Mouse (Mus musculus) embryonic facial prominence, embryonic 11.5 days (tissue): ENCODE data around the gene Tbx2. TPM values are rescaled to one million over a fixed set of nuclear protein-coding genes. Genes with fewer than 3 reads are reported as not detected.

Source experiments
- ATAC-seq: fragments of 200-750 bp; cut with Nextera tagmentation; replicated peaks from 2 replicates; pipeline ENCODE4 v1.8.0; 2017; ENCODE audit warnings: low read depth; ENCODE audit not compliant: insufficient number of reproducible peaks, low FRiP score, low TSS enrichment
- DNase-seq: peaks from one replicate; pipeline ENCODE4 v3.0.0-alpha.2; 2015; ENCODE audit warnings: low spot score
- H3K27ac ChIP-seq: fragments of 300-500 bp; sonication (generic); replicated peaks from 2 replicates; pipeline ENCODE4 v1.5.1; 2014; ENCODE audit warnings: mild to moderate bottlenecking, low read depth, low read length, control low read depth
- H3K27me3 ChIP-seq: fragments of 300-500 bp; sonication (generic); 2 replicates; pipeline ENCODE4 v1.6.1; 2014; ENCODE audit warnings: mild to moderate bottlenecking, low read length, moderate library complexity, mixed read lengths; ENCODE audit not compliant: control insufficient read depth, insufficient read depth
- H3K36me3 ChIP-seq: fragments of 300-500 bp; sonication (generic); replicated peaks from 2 replicates; pipeline ENCODE4 v1.6.1; 2014; ENCODE audit warnings: low read depth, mild to moderate bottlenecking, low read length, moderate library complexity, mixed read lengths; ENCODE audit not compliant: control insufficient read depth, insufficient read depth
- H3K4me1 ChIP-seq: fragments of 300-500 bp; sonication (generic); 2 replicates; pipeline ENCODE4 v1.6.1; 2014; ENCODE audit warnings: low read length, mixed read lengths; ENCODE audit not compliant: control insufficient read depth, insufficient read depth
- H3K4me2 ChIP-seq: fragments of 300-500 bp; sonication (generic); 2 replicates; pipeline ENCODE4 v1.6.1; 2014; ENCODE audit warnings: low read depth, mild to moderate bottlenecking, control low read depth, low read length, moderate library complexity
- H3K4me3 ChIP-seq: fragments of 300-500 bp; sonication (generic); 2 replicates; pipeline ENCODE4 v1.5.1; 2014; ENCODE audit warnings: low read depth, low read length, control low read depth
- H3K9ac ChIP-seq: fragments of 300-500 bp; sonication (generic); replicated peaks from 2 replicates; pipeline ENCODE4 v1.6.1; 2014; ENCODE audit warnings: mild to moderate bottlenecking, control low read depth, low read length
- H3K9me3 ChIP-seq: fragments of 300-500 bp; sonication (generic); replicated peaks from 2 replicates; pipeline ENCODE4 v1.6.1; 2016; ENCODE audit warnings: mild to moderate bottlenecking, low read length, inconsistent platforms, mixed read lengths; ENCODE audit not compliant: control insufficient read depth
- WGBS: fragments of 180-500 bp; shearing (Covaris S2); extraction: QIAGEN DNeasy Blood & Tissue Kit; methylation state at CpG from one replicate; pipeline ENCODE4 v1.1.7; 2014; 5-methylcytosine and 5-hydroxymethylcytosine counted together
- polyA plus RNA-seq: library from polyadenylated mRNA; unstranded; fragments of >200 nt; fragmentation: Nextera tagmentation; extraction: Ambion mirVana; gene quantifications from 2 replicates; pipeline ENCODE4 v1.2.1, GENCODE M21; 2014

Tbx2 gene
- polyA plus RNA-seq, 1 experiment from 2014 or later, result 25.9 TPM

DNA sequence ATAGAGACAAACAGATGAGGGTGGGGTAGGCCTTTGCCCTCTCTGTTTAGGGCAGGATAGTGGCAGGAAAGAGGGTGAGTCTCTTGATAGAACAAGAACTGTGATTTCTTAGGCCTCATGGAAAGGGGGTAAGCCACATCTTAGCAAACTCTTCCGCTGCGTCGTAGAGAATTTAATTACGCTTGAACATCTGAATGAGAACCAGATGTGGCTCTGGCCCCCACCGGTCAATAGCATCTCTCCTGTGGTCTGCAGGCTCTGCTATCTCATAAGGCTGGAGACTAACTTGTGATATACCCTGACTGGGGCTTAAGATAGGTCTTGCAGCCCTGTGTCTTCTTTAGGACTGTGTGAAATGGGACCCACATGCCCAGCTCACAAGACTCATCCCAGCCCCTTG lies 15.9 kb upstream of the Tbx2 start:
- H3K27ac ChIP-seq, result 0 out of 2 replicates have a peak overlapping the region, but pooled peaks have one; percentile 22
- no peak overlapping the region for H3K4me3 ChIP-seq
- H3K4me1 ChIP-seq, result peaks cover 9% of the 10 kb centered on the region
- peak; percentile 8; the same call in 1 of the 2 replicates for ATAC-seq
- no peak overlapping the region for H3K9ac ChIP-seq
- H3K36me3 ChIP-seq, result no peaks in the 10 kb centered on the region
- H3K9me3 ChIP-seq, result no peaks in the 10 kb centered on the region
- H3K27me3 ChIP-seq, result no peaks in the 10 kb centered on the region
- H3K4me2 ChIP-seq, result no peak overlapping the region
- WGBS, result 27% methylated on average over 5 of the region's 5 CpGs
- peak; percentile 74 for DNase-seq

DNA sequence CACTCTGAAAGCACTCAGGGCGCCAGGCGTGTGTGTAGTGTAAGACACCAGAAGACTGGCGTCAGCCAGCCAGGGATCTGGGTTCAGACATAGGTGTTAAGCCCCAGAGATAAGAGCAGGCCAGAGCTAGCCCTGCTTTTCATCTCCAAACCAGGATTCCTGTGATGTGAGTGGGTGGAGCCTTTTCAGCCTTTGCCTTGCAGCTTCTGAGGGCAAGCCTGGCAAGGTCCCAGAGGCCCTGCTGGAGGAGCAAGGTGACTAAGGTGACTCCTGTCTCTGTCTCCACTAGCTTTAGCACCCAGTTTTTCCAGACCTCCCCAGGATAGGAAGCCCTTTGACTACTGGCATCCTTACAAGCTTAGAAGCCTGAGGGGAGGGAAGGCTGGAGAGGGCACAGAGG lies 13.9 kb upstream of the Tbx2 start:
- no peak overlapping the region for H3K4me3 ChIP-seq
- H3K9me3 ChIP-seq, result no peaks in the 10 kb centered on the region
- WGBS, result 73% methylated on average over 3 of the region's 3 CpGs
- H3K4me2 ChIP-seq, result no peak overlapping the region
- no peak overlapping the region for H3K27ac ChIP-seq
- no peaks in the 10 kb centered on the region for H3K27me3 ChIP-seq
- DNase-seq, result no peak
- no peak for ATAC-seq
- no peak overlapping the region for H3K9ac ChIP-seq
- no peaks in the 10 kb centered on the region for H3K36me3 ChIP-seq
- H3K4me1 ChIP-seq, result peaks cover 8% of the 10 kb centered on the region

DNA sequence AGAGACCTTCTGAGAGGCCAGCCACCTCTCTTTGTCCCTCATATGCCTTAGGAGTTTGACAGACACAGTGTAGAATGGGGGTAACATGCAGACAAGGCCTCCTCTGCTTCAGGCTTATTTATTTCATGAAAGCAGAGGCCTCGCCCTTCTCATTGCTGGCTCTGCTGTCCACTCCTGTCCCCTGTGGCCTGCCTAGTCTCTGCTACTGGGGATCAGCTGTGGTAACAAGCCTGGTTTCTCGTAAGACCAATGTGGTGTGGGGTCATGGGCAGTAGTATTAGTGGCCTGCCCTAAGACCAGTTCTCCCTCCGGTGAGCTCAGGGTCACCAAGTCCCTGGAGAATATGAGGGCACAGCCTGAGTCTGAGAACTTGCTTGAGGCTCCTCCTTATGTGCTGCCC lies 11.4 kb upstream of the Tbx2 start:
- Histone ChIP-seq H3K4me3 (no peak overlapping the region), H3K36me3 (no peaks in the 10 kb centered on the region), H3K4me2 (no peak overlapping the region), H3K9ac (no peak overlapping the region), H3K27ac (no peak overlapping the region), H3K27me3 (peaks cover 3% of the 10 kb centered on the region; the same call in 1 of the 2 replicates), H3K9me3 (no peaks in the 10 kb centered on the region), H3K4me1 (peaks cover 8% of the 10 kb centered on the region)
- 68% methylated on average over 3 of the region's 3 CpGs for WGBS
- no peak for DNase-seq
- no peak for ATAC-seq

DNA sequence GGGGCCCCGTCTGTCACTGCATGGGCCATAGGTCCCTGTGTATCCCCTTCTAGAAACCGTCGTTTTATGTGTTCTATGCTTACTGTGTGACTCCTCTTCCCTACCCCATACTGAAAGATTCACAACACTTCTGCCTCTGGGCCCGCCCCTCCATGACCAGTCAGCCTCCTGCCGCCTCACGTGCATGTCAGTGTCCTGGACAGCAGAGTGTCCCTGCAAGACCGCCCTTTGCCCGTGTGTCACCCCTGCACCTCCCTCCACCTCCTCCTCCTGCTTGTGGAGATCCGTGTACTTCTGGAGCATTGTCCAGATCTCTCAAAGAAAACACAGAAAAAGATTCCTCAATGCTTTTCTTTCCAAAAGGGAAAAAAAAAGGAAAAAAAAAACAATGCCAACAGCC lies 10.7 kb upstream of the Tbx2 start:
- Histone ChIP-seq H3K27me3 (peaks cover 3% of the 10 kb centered on the region; the same call in 1 of the 2 replicates), H3K36me3 (no peaks in the 10 kb centered on the region), H3K4me3 (no peak overlapping the region), H3K4me1 (peaks cover 8% of the 10 kb centered on the region), H3K4me2 (no peak overlapping the region), H3K9me3 (no peaks in the 10 kb centered on the region), H3K9ac (no peak overlapping the region), H3K27ac (no peak overlapping the region)
- WGBS, result 79% methylated on average over 9 of the region's 9 CpGs
- ATAC-seq (no peak), DNase-seq (no peak)

DNA sequence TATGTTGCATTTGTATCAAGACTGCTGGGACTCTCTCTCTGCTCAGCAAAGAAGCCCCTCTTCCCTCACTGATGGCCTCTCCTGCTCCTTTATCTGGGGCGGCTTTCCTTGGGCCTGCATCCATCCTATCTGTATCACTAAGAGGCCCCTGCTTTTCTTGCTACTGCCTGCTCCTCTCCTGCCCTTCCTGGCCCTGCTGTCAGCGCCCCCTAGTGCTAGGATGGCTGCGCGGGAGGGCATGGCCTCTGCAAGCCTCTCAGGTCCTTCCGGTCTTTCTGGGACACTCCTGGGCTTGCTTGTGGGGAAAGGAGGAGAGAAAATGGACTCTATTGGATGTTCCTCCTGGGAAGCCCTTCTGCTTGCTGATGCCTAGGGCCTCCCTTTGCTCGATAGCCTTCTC lies 9.2 kb upstream of the Tbx2 start:
- no peak overlapping the region for H3K27ac ChIP-seq
- no peaks in the 10 kb centered on the region for H3K36me3 ChIP-seq
- 0 out of 2 replicates have a peak overlapping the region, but pooled peaks have one; percentile 11 for H3K9ac ChIP-seq
- 13% methylated on average over 6 of the region's 6 CpGs for WGBS
- peaks cover 8% of the 10 kb centered on the region for H3K27me3 ChIP-seq
- H3K4me2 ChIP-seq, result no peak overlapping the region
- no peak for ATAC-seq
- DNase-seq, result peak; percentile 78
- H3K4me1 ChIP-seq, result peaks cover 12% of the 10 kb centered on the region
- H3K9me3 ChIP-seq, result no peaks in the 10 kb centered on the region
- no peak overlapping the region for H3K4me3 ChIP-seq

DNA sequence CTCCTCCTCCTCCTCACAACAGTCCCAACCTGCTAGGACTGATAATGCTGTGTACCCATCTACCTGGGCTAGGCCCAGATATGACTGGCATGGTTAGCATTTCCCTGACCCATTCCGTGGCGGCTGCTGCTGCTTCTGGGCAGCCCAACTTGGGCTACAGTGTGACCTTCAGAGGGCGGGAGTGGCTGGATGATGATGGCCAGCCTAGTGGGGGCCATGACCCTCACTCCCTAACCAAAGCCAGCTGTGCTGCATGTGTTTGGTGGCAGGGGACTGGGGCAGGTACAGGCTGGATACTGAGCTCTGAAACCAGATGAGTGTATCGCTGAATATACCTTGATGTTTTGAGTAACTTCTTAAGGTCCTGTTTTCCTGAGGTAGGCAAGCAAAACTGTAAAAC lies 8.6 kb upstream of the Tbx2 start:
- Histone ChIP-seq H3K27me3 (peaks cover 13% of the 10 kb centered on the region), H3K9me3 (no peaks in the 10 kb centered on the region), H3K4me1 (peaks cover 10% of the 10 kb centered on the region), H3K4me3 (no peak overlapping the region), H3K36me3 (no peaks in the 10 kb centered on the region), H3K27ac (no peak overlapping the region), H3K4me2 (no peak overlapping the region), H3K9ac (no peak overlapping the region)
- no peak for ATAC-seq
- no peak for DNase-seq
- 48% methylated on average over 4 of the region's 4 CpGs for WGBS

DNA sequence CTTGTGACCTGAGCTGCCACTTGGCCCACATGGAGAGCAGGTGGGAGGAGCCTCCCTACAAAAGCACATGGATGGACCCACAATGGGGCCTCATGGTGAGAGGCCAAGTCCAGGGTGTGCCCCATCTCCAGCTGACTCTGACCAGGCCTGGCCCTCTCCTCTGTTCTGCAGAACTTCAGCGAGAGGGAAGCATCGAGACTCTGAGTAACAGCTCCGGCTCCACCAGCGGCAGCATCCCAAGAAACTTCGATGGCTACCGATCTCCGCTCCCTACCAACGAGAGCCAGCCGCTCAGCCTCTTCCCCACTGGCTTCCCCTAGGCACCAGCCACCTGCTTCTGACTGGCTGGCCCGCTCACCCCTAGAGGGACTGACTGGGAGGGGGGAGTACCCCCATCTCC lies 7.3 kb upstream of the Tbx2 start:
- ATAC-seq (no peak), DNase-seq (no peak)
- no peaks in the 10 kb centered on the region for H3K9me3 ChIP-seq
- H3K4me1 ChIP-seq, result peaks cover 18% of the 10 kb centered on the region
- H3K9ac ChIP-seq, result no peak overlapping the region
- H3K4me3 ChIP-seq, result no peak overlapping the region
- H3K36me3 ChIP-seq, result no peaks in the 10 kb centered on the region
- H3K27me3 ChIP-seq, result peaks cover 23% of the 10 kb centered on the region
- H3K4me2 ChIP-seq, result no peak overlapping the region
- H3K27ac ChIP-seq, result no peak overlapping the region
- 70% methylated on average over 10 of the region's 10 CpGs for WGBS

DNA sequence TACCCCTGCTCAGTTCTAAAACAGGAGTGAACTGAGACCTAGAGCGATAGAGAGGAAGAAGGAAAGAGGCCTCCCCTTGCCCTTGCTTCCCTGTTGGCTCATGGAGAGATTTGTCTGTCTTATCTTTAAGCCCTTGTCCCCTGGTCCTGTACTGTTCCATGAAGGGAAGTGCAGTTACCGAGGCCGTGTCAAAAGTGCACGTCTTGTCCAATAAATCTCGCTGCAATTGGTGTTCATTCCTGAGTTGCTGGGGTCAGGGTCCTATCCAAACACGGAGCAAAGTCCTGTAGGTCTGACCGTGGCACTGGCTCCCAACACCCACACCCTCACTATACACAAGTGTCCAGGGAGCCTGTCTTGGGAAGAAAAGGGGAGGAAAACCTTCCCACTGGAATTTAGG lies 6.5 kb upstream of the Tbx2 start:
- Histone ChIP-seq H3K4me3 (no peak overlapping the region), H3K36me3 (no peaks in the 10 kb centered on the region), H3K9ac (no peak overlapping the region), H3K4me1 (peaks cover 20% of the 10 kb centered on the region), H3K4me2 (no peak overlapping the region), H3K27me3 (peaks cover 24% of the 10 kb centered on the region), H3K27ac (no peak overlapping the region), H3K9me3 (no peaks in the 10 kb centered on the region)
- DNase-seq (no peak), ATAC-seq (no peak)
- 56% methylated on average over 7 of the region's 7 CpGs for WGBS
